Mouse (Mus musculus): ENCODE measurements at regions not wholly inside any gene's neighbourhood (a gene's known extent, or its start where the extent isn't known, plus 50 kb on each side); places are given as distances from the start of the nearest gene placed in this dataset.

- DNase-seq (ENCODE audit: low spot score in 2 of 2) = no peak
Observed at GRCm38 (mm10) chr4:71835737-71836136, 78.0 kb upstream of the Gm11232 start.

GRCm38 (mm10) chr4:71811444-71811843 is 53.7 kb upstream of the Gm11232 start:
- no peak for DNase-seq (ENCODE audit: low spot score in 2 of 2)

- no peak for DNase-seq (ENCODE audit: low spot score in 2 of 2)
Observed at GRCm38 (mm10) chr4:71808271-71808670, 50.5 kb upstream of the Gm11232 start.
